Mouse (Mus musculus) myocyte (in vitro differentiated cells): ENCODE data around the gene Syap1.

Experiments used
- CEBPB ChIP-seq: IDR thresholded peaks from 2 replicates; pipeline ENCODE4 v1.6.1; 2011; ENCODE audit warnings: mild to moderate bottlenecking, moderate library complexity; ENCODE audit not compliant: poor library complexity, insufficient read depth, severe bottlenecking
- E2F4 ChIP-seq: IDR thresholded peaks from one replicate; pipeline ENCODE4 v1.6.1; 2011; ENCODE audit warnings: mild to moderate bottlenecking, control low read depth, moderate library complexity; ENCODE audit not compliant: insufficient read depth
- MAX ChIP-seq: IDR thresholded peaks from one replicate; pipeline ENCODE4 v1.6.1; 2011; ENCODE audit warnings: low read depth, mild to moderate bottlenecking, control low read depth
- POLR2A ChIP-seq: IDR thresholded peaks from one replicate; pipeline ENCODE4 v1.6.1; 2011; ENCODE audit warnings: low read depth, mild to moderate bottlenecking, control low read depth, moderate library complexity; ENCODE audit not compliant: insufficient read length

- TF ChIP-seq MAX = no peak
- TF ChIP-seq POLR2A = no peak
- TF ChIP-seq E2F4 = no peak
- TF ChIP-seq CEBPB = no peak
Observed at GRCm38 (mm10) chrX:162831542-162831941, 56.7 kb downstream of the Syap1 start.
